Comparison of ENCODE assay signal across 7 mouse cellular contexts in genomic region chr5:112179213-112180057, GRCm38 (mm10).
DNase-seq lines count a peak whose midpoint lies in the region; ATAC-seq and TF ChIP-seq lines count a peak whose summit lies in the region.

No protein-coding gene starts in this region.

- no peaks in the 10 kb centered on the region for H3K36me3 ChIP-seq in intestine, embryonic 16.5 days (ENCODE audit: control insufficient read depth, insufficient read depth, low read length)
- H3K36me3 ChIP-seq in splenic B cell, adult 2 months (ENCODE audit: control insufficient read depth, insufficient read depth, low read length, poor library complexity, severe bottlenecking), result no peaks in the 10 kb centered on the region

- no peaks in the 10 kb centered on the region for H3K4me1 ChIP-seq in intestine, embryonic 16.5 days (ENCODE audit: control insufficient read depth, insufficient read depth, low read length)

- H3K27ac ChIP-seq in left cerebral cortex, adult 2 months, result no peak overlapping the region
- no peak overlapping the region for H3K27ac ChIP-seq in intestine, embryonic 16.5 days (ENCODE audit: low read length)

- no peaks in the 10 kb centered on the region for H3K9me3 ChIP-seq in intestine, embryonic 16.5 days (ENCODE audit: control insufficient read depth, low read length)

- 0 out of 2 replicates have a peak, but pooled peaks cover 2% of the 10 kb centered on the region for H3K27me3 ChIP-seq in intestine, embryonic 16.5 days (replicated peaks; ENCODE audit: control insufficient read depth, insufficient read depth, low read length)
- H3K27me3 ChIP-seq in splenic B cell, adult 2 months (ENCODE audit: control insufficient read depth, insufficient read depth, low read length, poor library complexity, severe bottlenecking), result no peaks in the 10 kb centered on the region

- H3K4me3 ChIP-seq in left cerebral cortex, adult 2 months, result no peak overlapping the region
- peak overlapping the region; percentile 41 for H3K4me3 ChIP-seq in intestine, embryonic 16.5 days (ENCODE audit: low read length)

- peak in 1 of 2 experiments; percentile 15 for DNase-seq in left cerebral cortex, adult 2 months (ENCODE audit: extremely low spot score in 1 of 2, low spot score in 2 of 2)
- no peak for DNase-seq in left cerebral cortex, adult 11 months (ENCODE audit: low spot score)
- DNase-seq in brain, embryonic 14.5 days (ENCODE audit: low read depth), result peak; percentile 69
- DNase-seq in forelimb bud, embryonic 11.5 days (ENCODE audit: low read depth, low spot score), result peak; percentile 62
- peak; percentile 27 to 58 for DNase-seq in lung, postnatal 4 days
- DNase-seq in splenic B cell, adult 2 months (ENCODE audit: low read depth, low spot score), result peak; percentile 43

- peak overlapping the region; percentile 44 for H3K9ac ChIP-seq in intestine, embryonic 16.5 days (ENCODE audit: low read depth, low read length)

- intact Hi-C loops in left cerebral cortex, adult 2 months (cut with DNase I), result loop anchor here (10.0 kb wide), 1 partner anchor 765 kb away; the partner anchor contains the start of gene Mn1

- 16% methylated on average over 25 of the region's 25 CpGs for WGBS in intestine, embryonic 16.5 days

- H3K4me2 ChIP-seq in intestine, embryonic 16.5 days (ENCODE audit: low read depth, low read length), result peak overlapping the region; percentile 46

- TF ChIP-seq CTCF in left cerebral cortex, adult 2 months (IDR thresholded peaks at IDR 0.05), result peak; percentile 52
- TF ChIP-seq CTCF in brain, embryonic 14.5 days (IDR thresholded peaks at IDR 0.05; ENCODE audit: borderline replicate concordance, extremely low read depth, insufficient read depth, insufficient read length), result peak; percentile 77

- no peak for ATAC-seq in intestine, embryonic 16.5 days

- TF ChIP-seq POLR2A in brain, embryonic 14.5 days (IDR thresholded peaks at IDR 0.05; ENCODE audit: borderline replicate concordance, extremely low read depth, insufficient read depth, insufficient read length, poor library complexity, severe bottlenecking), result no peak
